Mouse (Mus musculus): ENCODE results near the gene Park7. TPM values are rescaled to one million over a fixed set of nuclear protein-coding genes. Genes with fewer than 3 reads are reported as not detected.

The Park7 gene
- polyA plus RNA-seq, 1 experiment from 2014 or later, result 443 TPM

- Histone ChIP-seq H3K4me2 (ENCODE audit: low read depth, low read length) (no peak overlapping the region), H3K27ac (replicated peaks; ENCODE audit: low read depth, low read length) (no peak overlapping the region), H3K9me3 (replicated peaks; ENCODE audit: control insufficient read depth, low read length) (no peaks in the 10 kb centered on the region), H3K27me3 (ENCODE audit: control insufficient read depth, insufficient read depth, low read length) (no peaks in the 10 kb centered on the region), H3K4me3 (ENCODE audit: low read depth, low read length) (no peak overlapping the region), H3K36me3 (replicated peaks; ENCODE audit: control insufficient read depth, insufficient read depth, low read depth, low read length) (no peaks in the 10 kb centered on the region), H3K4me1 (ENCODE audit: control insufficient read depth, insufficient read depth, low read length) (no peaks in the 10 kb centered on the region), H3K9ac (replicated peaks; ENCODE audit: low read length) (no peak overlapping the region)
- WGBS, result 65% methylated on average over 13 of the region's 13 CpGs
- DNase-seq (ENCODE audit: low spot score) (no peak), ATAC-seq (replicated peaks; ENCODE audit: insufficient number of reproducible peaks, low FRiP score, low TSS enrichment, low read depth) (no peak)
These were observed 25.9 kb upstream of the Park7 start for GRCm38 (mm10) chr4:150939991-150940651.

GRCm38 (mm10) chr4:150938063-150938452 is 23.8 kb upstream of the Park7 start:
- Histone ChIP-seq H3K27ac (replicated peaks; ENCODE audit: low read depth, low read length) (no peak overlapping the region), H3K9ac (replicated peaks; ENCODE audit: low read length) (no peak overlapping the region), H3K4me3 (ENCODE audit: low read depth, low read length) (no peak overlapping the region), H3K27me3 (ENCODE audit: control insufficient read depth, insufficient read depth, low read length) (no peaks in the 10 kb centered on the region), H3K4me2 (ENCODE audit: low read depth, low read length) (no peak overlapping the region), H3K36me3 (replicated peaks; ENCODE audit: control insufficient read depth, insufficient read depth, low read depth, low read length) (no peaks in the 10 kb centered on the region), H3K4me1 (ENCODE audit: control insufficient read depth, insufficient read depth, low read length) (no peaks in the 10 kb centered on the region), H3K9me3 (replicated peaks; ENCODE audit: control insufficient read depth, low read length) (no peaks in the 10 kb centered on the region)
- 58% methylated on average over 14 of the region's 14 CpGs for WGBS
- DNase-seq (ENCODE audit: low spot score) (no peak), ATAC-seq (replicated peaks; ENCODE audit: insufficient number of reproducible peaks, low FRiP score, low TSS enrichment, low read depth) (no peak)

- H3K27me3 ChIP-seq (ENCODE audit: control insufficient read depth, insufficient read depth, low read length), result no peaks in the 10 kb centered on the region
- H3K9ac ChIP-seq (replicated peaks; ENCODE audit: low read length), result no peak overlapping the region
- no peak overlapping the region for H3K4me3 ChIP-seq (ENCODE audit: low read depth, low read length)
- no peaks in the 10 kb centered on the region for H3K36me3 ChIP-seq (replicated peaks; ENCODE audit: control insufficient read depth, insufficient read depth, low read depth, low read length)
- H3K27ac ChIP-seq (replicated peaks; ENCODE audit: low read depth, low read length), result no peak overlapping the region
- H3K9me3 ChIP-seq (replicated peaks; ENCODE audit: control insufficient read depth, low read length), result no peaks in the 10 kb centered on the region
- DNase-seq (ENCODE audit: low spot score) (peak; percentile 14), ATAC-seq (replicated peaks; ENCODE audit: insufficient number of reproducible peaks, low FRiP score, low TSS enrichment, low read depth) (no peak)
- H3K4me2 ChIP-seq (ENCODE audit: low read depth, low read length), result no peak overlapping the region
- WGBS, result 77% methylated on average over 16 of the region's 16 CpGs
- H3K4me1 ChIP-seq (ENCODE audit: control insufficient read depth, insufficient read depth, low read length), result no peaks in the 10 kb centered on the region
These were observed 23.2 kb upstream of the Park7 start for GRCm38 (mm10) chr4:150937293-150938062.

- WGBS, result 64% methylated on average over 1 of the region's 1 CpGs
- Histone ChIP-seq H3K36me3 (replicated peaks; ENCODE audit: control insufficient read depth, insufficient read depth, low read depth, low read length) (no peaks in the 10 kb centered on the region), H3K27ac (replicated peaks; ENCODE audit: low read depth, low read length) (no peak overlapping the region), H3K9me3 (replicated peaks; ENCODE audit: control insufficient read depth, low read length) (no peaks in the 10 kb centered on the region), H3K9ac (replicated peaks; ENCODE audit: low read length) (no peak overlapping the region), H3K27me3 (ENCODE audit: control insufficient read depth, insufficient read depth, low read length) (no peaks in the 10 kb centered on the region), H3K4me3 (ENCODE audit: low read depth, low read length) (no peak overlapping the region), H3K4me2 (ENCODE audit: low read depth, low read length) (no peak overlapping the region), H3K4me1 (ENCODE audit: control insufficient read depth, insufficient read depth, low read length) (no peaks in the 10 kb centered on the region)
- ATAC-seq (replicated peaks; ENCODE audit: insufficient number of reproducible peaks, low FRiP score, low TSS enrichment, low read depth) (no peak), DNase-seq (ENCODE audit: low spot score) (no peak)
These were observed 19.3 kb upstream of the Park7 start for GRCm38 (mm10) chr4:150933503-150933902.

- no peaks in the 10 kb centered on the region for H3K4me1 ChIP-seq (ENCODE audit: control insufficient read depth, insufficient read depth, low read length)
- H3K4me2 ChIP-seq (ENCODE audit: low read depth, low read length), result no peak overlapping the region
- no peak overlapping the region for H3K4me3 ChIP-seq (ENCODE audit: low read depth, low read length)
- DNase-seq (ENCODE audit: low spot score) (no peak), ATAC-seq (replicated peaks; ENCODE audit: insufficient number of reproducible peaks, low FRiP score, low TSS enrichment, low read depth) (no peak)
- H3K27me3 ChIP-seq (ENCODE audit: control insufficient read depth, insufficient read depth, low read length), result no peaks in the 10 kb centered on the region
- WGBS, result 56% methylated on average over 10 of the region's 10 CpGs
- no peak overlapping the region for H3K27ac ChIP-seq (replicated peaks; ENCODE audit: low read depth, low read length)
- no peaks in the 10 kb centered on the region for H3K36me3 ChIP-seq (replicated peaks; ENCODE audit: control insufficient read depth, insufficient read depth, low read depth, low read length)
- H3K9ac ChIP-seq (replicated peaks; ENCODE audit: low read length), result no peak overlapping the region
- H3K9me3 ChIP-seq (replicated peaks; ENCODE audit: control insufficient read depth, low read length), result no peaks in the 10 kb centered on the region
These were observed 13.6 kb upstream of the Park7 start for GRCm38 (mm10) chr4:150927789-150928188.

- no peak overlapping the region for H3K4me2 ChIP-seq (ENCODE audit: low read depth, low read length)
- WGBS, result 47% methylated on average over 13 of the region's 14 CpGs
- no peak overlapping the region for H3K27ac ChIP-seq (replicated peaks; ENCODE audit: low read depth, low read length)
- no peak overlapping the region for H3K4me3 ChIP-seq (ENCODE audit: low read depth, low read length)
- H3K9ac ChIP-seq (replicated peaks; ENCODE audit: low read length), result no peak overlapping the region
- DNase-seq (ENCODE audit: low spot score) (peak; percentile 53), ATAC-seq (replicated peaks; ENCODE audit: insufficient number of reproducible peaks, low FRiP score, low TSS enrichment, low read depth) (no peak)
- no peaks in the 10 kb centered on the region for H3K36me3 ChIP-seq (replicated peaks; ENCODE audit: control insufficient read depth, insufficient read depth, low read depth, low read length)
- no peaks in the 10 kb centered on the region for H3K4me1 ChIP-seq (ENCODE audit: control insufficient read depth, insufficient read depth, low read length)
- no peaks in the 10 kb centered on the region for H3K27me3 ChIP-seq (ENCODE audit: control insufficient read depth, insufficient read depth, low read length)
- no peaks in the 10 kb centered on the region for H3K9me3 ChIP-seq (replicated peaks; ENCODE audit: control insufficient read depth, low read length)
These were observed 12.9 kb upstream of the Park7 start for GRCm38 (mm10) chr4:150926924-150927705.

- DNase-seq (ENCODE audit: low spot score) (peak; percentile 46), ATAC-seq (replicated peaks; ENCODE audit: insufficient number of reproducible peaks, low FRiP score, low TSS enrichment, low read depth) (no peak; the same call in 1 of the 2 replicates)
- Histone ChIP-seq H3K4me1 (ENCODE audit: control insufficient read depth, insufficient read depth, low read length) (no peaks in the 10 kb centered on the region), H3K9ac (replicated peaks; ENCODE audit: low read length) (no peak overlapping the region), H3K9me3 (replicated peaks; ENCODE audit: control insufficient read depth, low read length) (no peaks in the 10 kb centered on the region), H3K4me2 (ENCODE audit: low read depth, low read length) (no peak overlapping the region), H3K4me3 (ENCODE audit: low read depth, low read length) (no peak overlapping the region), H3K27ac (replicated peaks; ENCODE audit: low read depth, low read length) (no peak overlapping the region), H3K36me3 (replicated peaks; ENCODE audit: control insufficient read depth, insufficient read depth, low read depth, low read length) (no peaks in the 10 kb centered on the region), H3K27me3 (ENCODE audit: control insufficient read depth, insufficient read depth, low read length) (no peaks in the 10 kb centered on the region)
- 52% methylated on average over 5 of the region's 5 CpGs for WGBS
These were observed 11.7 kb upstream of the Park7 start for GRCm38 (mm10) chr4:150925923-150926322.

GRCm38 (mm10) chr4:150924936-150925335 is 10.7 kb upstream of the Park7 start:
- no peak for DNase-seq (ENCODE audit: low spot score)
- ATAC-seq (replicated peaks; ENCODE audit: insufficient number of reproducible peaks, low FRiP score, low TSS enrichment, low read depth), result no peak
- Histone ChIP-seq H3K4me2 (ENCODE audit: low read depth, low read length) (no peak overlapping the region), H3K9ac (replicated peaks; ENCODE audit: low read length) (no peak overlapping the region), H3K4me3 (ENCODE audit: low read depth, low read length) (no peak overlapping the region), H3K9me3 (replicated peaks; ENCODE audit: control insufficient read depth, low read length) (no peaks in the 10 kb centered on the region), H3K4me1 (ENCODE audit: control insufficient read depth, insufficient read depth, low read length) (no peaks in the 10 kb centered on the region), H3K36me3 (replicated peaks; ENCODE audit: control insufficient read depth, insufficient read depth, low read depth, low read length) (no peaks in the 10 kb centered on the region), H3K27ac (replicated peaks; ENCODE audit: low read depth, low read length) (no peak overlapping the region), H3K27me3 (ENCODE audit: control insufficient read depth, insufficient read depth, low read length) (no peaks in the 10 kb centered on the region)
- WGBS, result 90% methylated on average over 6 of the region's 6 CpGs

All from embryonic facial prominence, embryonic 11.5 days (tissue).